Mouse (Mus musculus) kidney, embryonic 14.5 days (tissue): Measurements from ENCODE around the gene Farp1. TPM values are rescaled to one million over a fixed set of nuclear protein-coding genes. Genes with fewer than 3 reads are reported as not detected.
A peak's percentile ranks its signal among the peaks of the same experiment; 100 is the strongest.
"Not testable (repeated sequence)": the region's sequence is repeated elsewhere in the genome, so short reads cannot be mapped to it uniquely, and the experiment has no call there.

Experiments used
- ATAC-seq: fragments of 200-750 bp; cut with Nextera tagmentation; 2 replicates; pipeline ENCODE4 v1.8.0; 2017; ENCODE audit warnings: moderate number of reproducible peaks, mild to moderate bottlenecking, moderate TSS enrichment, moderate library complexity; ENCODE audit not compliant: low FRiP score, low TSS enrichment
- H3K27ac ChIP-seq: fragments of 300-500 bp; sonication (generic); 2 replicates; pipeline ENCODE4 v1.5.1; 2014; ENCODE audit warnings: low read depth, mild to moderate bottlenecking, low read length, moderate library complexity, mixed read lengths
- H3K27me3 ChIP-seq: fragments of 300-500 bp; sonication (generic); 2 replicates; pipeline ENCODE4 v1.6.1; 2014; ENCODE audit warnings: mild to moderate bottlenecking, low read length; ENCODE audit not compliant: control insufficient read depth, insufficient read depth
- H3K36me3 ChIP-seq: fragments of 300-500 bp; sonication (generic); 2 replicates; pipeline ENCODE4 v1.6.1; 2014; ENCODE audit warnings: low read length, mixed read lengths; ENCODE audit not compliant: control insufficient read depth, insufficient read depth
- H3K4me1 ChIP-seq: fragments of 300-500 bp; sonication (generic); 2 replicates; pipeline ENCODE4 v1.6.1; 2014; ENCODE audit warnings: low read length, mixed read lengths; ENCODE audit not compliant: control insufficient read depth, insufficient read depth
- H3K4me2 ChIP-seq: fragments of 300-500 bp; sonication (generic); replicated peaks from 2 replicates; pipeline ENCODE4 v1.6.1; 2014; ENCODE audit warnings: low read depth, mild to moderate bottlenecking, low read length
- H3K4me3 ChIP-seq: fragments of 300-500 bp; sonication (generic); 2 replicates; pipeline ENCODE4 v1.5.1; 2014; ENCODE audit warnings: mild to moderate bottlenecking, low read length
- H3K9ac ChIP-seq: fragments of 300-500 bp; sonication (generic); 2 replicates; pipeline ENCODE4 v1.6.1; 2014; ENCODE audit warnings: low read depth, mild to moderate bottlenecking, low read length, moderate library complexity
- H3K9me3 ChIP-seq: fragments of 300-500 bp; sonication (generic); 2 replicates; pipeline ENCODE4 v1.6.1; 2016; ENCODE audit warnings: low read length; ENCODE audit not compliant: control insufficient read depth
- WGBS: fragments of 180-500 bp; shearing (Covaris S2); extraction: QIAGEN DNeasy Blood & Tissue Kit; methylation state at CpG from one replicate; pipeline ENCODE4 v1.1.7; 2014; 5-methylcytosine and 5-hydroxymethylcytosine counted together
- polyA plus RNA-seq: library from polyadenylated mRNA; unstranded; fragments of >200 nt; fragmentation: Nextera tagmentation; extraction: Ambion mirVana; gene quantifications from 2 replicates; pipeline ENCODE4 v1.2.1, GENCODE M21; 2014

The Farp1 gene
- polyA plus RNA-seq, 1 experiment from 2014 or later: 43.3 TPM

DNA sequence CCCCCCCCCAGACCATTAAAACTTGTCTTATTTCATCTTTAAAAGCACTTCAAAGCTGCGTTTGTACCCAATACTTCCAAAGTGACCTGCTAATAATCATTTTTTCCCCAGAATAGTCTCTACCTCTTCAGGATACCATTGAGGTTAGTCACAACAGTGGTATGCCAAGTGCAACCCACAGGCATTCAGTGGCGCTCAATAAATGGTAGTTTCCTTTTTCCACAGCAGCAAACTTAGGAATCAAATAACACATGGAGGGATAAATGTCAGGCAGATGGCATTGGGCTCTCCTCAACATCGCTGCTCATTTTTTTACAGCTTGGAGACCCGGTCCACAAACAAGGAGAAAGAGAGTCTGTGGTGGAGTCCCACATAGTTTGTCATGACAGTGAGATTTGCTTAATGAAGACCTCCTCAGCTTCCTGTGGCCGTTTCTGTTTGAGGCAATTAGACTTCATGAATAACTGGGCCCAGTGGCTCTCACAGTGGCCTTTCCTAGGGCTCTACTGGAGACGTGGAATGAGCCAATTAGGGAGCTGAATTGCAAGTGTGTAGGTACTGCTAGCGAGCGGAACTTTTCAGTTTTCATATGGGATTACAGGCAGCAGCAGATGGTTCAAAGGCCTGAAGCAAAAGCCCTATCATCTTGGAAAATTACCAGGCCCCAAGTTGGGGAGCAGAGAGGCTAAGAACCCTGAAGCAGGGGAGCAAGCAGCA lies 148.6 kb downstream of the Farp1 start:
- no peak for ATAC-seq
- H3K27me3 ChIP-seq: no peaks in the 10 kb centered on the region
- H3K9me3 ChIP-seq: no peaks in the 10 kb centered on the region
- H3K4me1 ChIP-seq: peaks cover 28% of the 10 kb centered on the region
- no peak overlapping the region for H3K4me3 ChIP-seq
- H3K27ac ChIP-seq: no peak overlapping the region
- H3K36me3 ChIP-seq: no peaks in the 10 kb centered on the region
- WGBS: 78% methylated on average over 8 of the region's 8 CpGs
- no peak overlapping the region for H3K4me2 ChIP-seq
- H3K9ac ChIP-seq: no peak overlapping the region

DNA sequence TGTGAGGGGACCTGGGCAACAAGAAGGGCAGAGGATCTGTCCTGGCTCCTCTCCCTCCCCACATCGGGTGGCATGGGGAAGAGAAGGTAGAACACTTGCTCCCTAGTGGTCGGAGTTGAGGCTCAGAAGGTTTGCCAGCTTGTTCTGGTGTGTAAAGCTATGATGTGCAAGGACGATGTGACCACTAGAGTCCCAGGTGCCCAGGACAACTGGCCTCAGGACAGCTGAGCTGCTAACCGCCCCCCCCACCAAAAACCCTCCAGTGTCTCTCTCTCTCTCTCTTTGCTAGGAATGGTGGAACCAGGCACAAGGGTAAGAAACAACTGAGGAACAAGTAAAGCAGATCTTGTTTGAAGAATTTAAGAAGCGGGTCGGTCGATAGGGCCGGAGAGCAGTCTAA lies 149.4 kb downstream of the Farp1 start:
- H3K4me1 ChIP-seq: peaks cover 28% of the 10 kb centered on the region
- no peaks in the 10 kb centered on the region for H3K36me3 ChIP-seq
- no peak overlapping the region for H3K9ac ChIP-seq
- no peak overlapping the region for H3K4me2 ChIP-seq
- H3K4me3 ChIP-seq: no peak overlapping the region
- no peak for ATAC-seq
- no peaks in the 10 kb centered on the region for H3K9me3 ChIP-seq
- H3K27ac ChIP-seq: no peak overlapping the region
- no peaks in the 10 kb centered on the region for H3K27me3 ChIP-seq
- WGBS: 98% methylated on average over 8 of the region's 8 CpGs

DNA sequence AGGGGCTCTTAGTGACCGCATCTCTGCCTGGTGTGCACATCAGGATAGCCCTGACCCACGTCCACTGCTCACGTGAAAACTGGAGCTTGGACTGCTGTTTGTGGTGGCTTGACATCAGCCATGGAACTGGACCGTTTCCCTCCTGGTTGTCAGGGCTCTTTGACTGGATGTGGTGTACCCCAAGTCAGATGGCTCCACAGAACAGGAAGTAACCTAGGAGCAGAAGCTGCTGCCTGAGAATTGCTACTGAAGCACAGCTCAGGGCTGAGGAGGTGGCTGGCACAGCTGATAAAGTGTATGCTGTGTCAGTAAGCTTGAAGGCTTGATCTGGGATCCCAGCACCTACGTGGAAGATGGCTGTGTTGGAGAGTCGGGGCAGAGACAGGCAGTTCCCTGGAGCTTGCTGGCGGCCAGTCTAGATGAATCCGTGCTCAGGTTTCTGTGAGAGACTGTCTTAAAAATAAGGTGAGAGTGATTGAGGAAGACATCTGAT lies 151.4 kb downstream of the Farp1 start:
- Histone ChIP-seq H3K27ac (no peak overlapping the region), H3K9ac (no peak overlapping the region), H3K4me1 (peaks cover 15% of the 10 kb centered on the region), H3K36me3 (no peaks in the 10 kb centered on the region), H3K4me2 (no peak overlapping the region), H3K4me3 (no peak overlapping the region), H3K9me3 (no peaks in the 10 kb centered on the region), H3K27me3 (no peaks in the 10 kb centered on the region)
- WGBS: 87% methylated on average over 8 of the region's 8 CpGs
- no peak for ATAC-seq

DNA sequence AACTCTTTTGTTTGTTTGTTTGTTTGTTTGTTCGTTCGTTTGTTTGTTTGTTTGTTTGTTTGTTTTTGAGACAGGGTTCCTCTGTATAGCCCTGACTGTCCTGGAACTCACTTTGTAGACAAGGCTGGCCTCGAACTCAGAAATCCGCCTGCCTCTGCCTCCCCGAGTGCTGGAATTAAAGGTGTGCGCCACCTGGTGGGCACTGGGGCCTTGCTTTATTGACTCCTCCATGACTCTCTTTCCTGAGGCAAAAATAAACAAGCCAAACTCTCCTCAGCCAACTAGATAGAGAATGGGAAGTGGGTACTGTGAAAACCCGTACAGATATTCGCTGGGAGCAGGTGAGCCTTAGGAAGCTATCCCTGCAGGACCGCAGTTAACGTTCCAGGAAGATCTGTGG lies 154.8 kb downstream of the Farp1 start:
- H3K9me3 ChIP-seq, H3K9ac ChIP-seq, H3K36me3 ChIP-seq, H3K4me2 ChIP-seq, H3K27ac ChIP-seq, H3K4me3 ChIP-seq, H3K4me1 ChIP-seq, H3K27me3 ChIP-seq, ATAC-seq: not testable (repeated sequence)
- 89% methylated on average over 10 of the region's 10 CpGs for WGBS

DNA sequence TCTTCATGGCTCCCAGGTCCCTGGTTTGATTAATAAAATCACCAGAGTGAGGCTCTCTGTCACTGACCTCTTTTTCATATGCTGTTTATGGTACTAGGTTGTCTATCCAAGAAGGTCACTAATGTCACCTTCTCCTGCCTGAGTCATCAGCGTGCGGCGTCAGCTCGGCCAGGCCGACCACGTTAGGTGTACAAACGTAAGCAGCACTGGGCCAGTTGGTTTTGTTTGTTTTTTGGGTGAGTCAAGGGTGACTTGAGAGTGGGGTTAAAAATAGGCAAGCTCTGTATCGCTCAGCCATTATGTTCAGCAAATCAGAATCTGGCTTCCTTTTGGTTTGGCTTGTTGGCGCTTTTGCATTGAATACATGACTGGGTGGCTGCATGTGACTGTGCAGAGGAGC lies 155.4 kb downstream of the Farp1 start:
- Histone ChIP-seq H3K9me3 (peaks cover under 1% of the 10 kb centered on the region; the same call in 1 of the 2 replicates), H3K4me1 (0 out of 2 replicates have a peak, but pooled peaks cover 2% of the 10 kb centered on the region), H3K9ac (no peak overlapping the region), H3K27me3 (no peaks in the 10 kb centered on the region), H3K4me3 (no peak overlapping the region), H3K4me2 (no peak overlapping the region), H3K36me3 (no peaks in the 10 kb centered on the region), H3K27ac (no peak overlapping the region)
- 78% methylated on average over 9 of the region's 9 CpGs for WGBS
- no peak for ATAC-seq

DNA sequence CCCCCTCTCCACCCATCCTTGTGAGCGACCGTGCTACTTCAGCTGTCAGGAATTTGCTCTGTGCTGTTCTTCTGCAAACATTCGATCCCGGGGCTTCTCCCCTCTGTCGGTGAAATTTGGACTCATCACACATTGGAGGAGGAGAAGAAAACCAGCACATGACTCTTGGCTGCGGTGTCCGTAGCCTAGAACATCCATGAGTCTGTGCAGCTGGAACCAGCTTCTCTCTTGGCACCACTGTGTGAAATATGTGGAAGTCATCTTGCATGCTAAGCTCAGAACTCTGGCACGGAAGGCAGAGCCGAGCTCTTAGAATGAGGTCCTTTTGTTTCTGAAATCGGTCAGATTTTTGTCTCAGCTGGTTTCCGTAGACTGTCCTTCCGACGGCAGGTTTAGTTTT lies 156.7 kb downstream of the Farp1 start:
- Histone ChIP-seq H3K4me2 (no peak overlapping the region), H3K4me3 (no peak overlapping the region), H3K9me3 (peaks cover 4% of the 10 kb centered on the region; the same call in 1 of the 2 replicates), H3K27ac (no peak overlapping the region; the same call in 1 of the 2 replicates), H3K9ac (no peak overlapping the region), H3K36me3 (no peaks in the 10 kb centered on the region), H3K27me3 (no peaks in the 10 kb centered on the region), H3K4me1 (0 out of 2 replicates have a peak, but pooled peaks cover 2% of the 10 kb centered on the region)
- ATAC-seq: peak; percentile 8; the same call in 1 of the 2 replicates
- WGBS: 71% methylated on average over 13 of the region's 13 CpGs

DNA sequence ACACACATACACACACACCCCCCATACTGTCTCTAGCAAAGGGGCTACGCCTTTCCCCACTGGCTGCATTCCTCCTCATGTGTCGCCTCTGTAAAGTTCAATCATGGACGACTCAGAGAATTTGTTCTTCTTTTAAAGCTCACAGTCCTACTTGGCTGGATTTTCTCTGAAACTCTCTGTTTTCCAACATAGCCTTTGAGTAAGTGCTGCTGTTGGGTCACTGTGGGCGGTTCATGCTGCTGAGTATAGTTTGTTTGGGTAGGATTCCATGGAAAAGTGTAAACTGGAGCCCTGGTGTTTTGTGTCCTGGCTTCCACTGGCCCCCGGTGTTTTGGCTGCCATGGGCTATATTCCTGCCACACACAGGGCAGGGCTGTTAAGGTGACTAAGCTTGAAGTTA lies 157.4 kb downstream of the Farp1 start:
- H3K36me3 ChIP-seq: no peaks in the 10 kb centered on the region
- 62% methylated on average over 5 of the region's 5 CpGs for WGBS
- no peak overlapping the region for H3K4me2 ChIP-seq
- no peak overlapping the region for H3K4me3 ChIP-seq
- 0 out of 2 replicates have a peak, but pooled peaks cover 2% of the 10 kb centered on the region for H3K4me1 ChIP-seq
- no peak overlapping the region for H3K9ac ChIP-seq
- peaks cover 4% of the 10 kb centered on the region; the same call in 1 of the 2 replicates for H3K9me3 ChIP-seq
- H3K27me3 ChIP-seq: no peaks in the 10 kb centered on the region
- no peak overlapping the region for H3K27ac ChIP-seq
- ATAC-seq: 0 out of 2 replicates have a peak, but pooled peaks have one; percentile 17

DNA sequence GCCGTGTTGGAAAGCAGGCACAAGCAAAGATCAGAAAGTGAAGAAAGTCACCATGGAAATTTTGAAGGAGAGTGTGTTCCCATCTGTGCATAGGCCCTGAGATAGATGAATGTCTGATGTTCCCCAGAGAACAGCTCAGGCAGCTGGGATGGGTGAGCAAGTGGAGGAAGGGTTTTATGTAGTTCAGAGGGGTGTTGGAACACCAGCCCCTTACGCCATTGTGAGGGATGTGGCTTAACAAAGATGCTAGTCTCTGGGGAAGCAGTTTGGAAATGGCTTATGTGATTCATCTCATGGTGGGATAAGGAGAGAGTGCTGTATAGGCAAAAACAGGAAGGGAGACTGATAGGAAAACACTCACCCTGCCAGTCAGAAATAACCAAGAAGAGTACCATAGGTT lies 159.0 kb downstream of the Farp1 start:
- WGBS: 90% methylated on average over 2 of the region's 2 CpGs
- Histone ChIP-seq H3K27me3 (no peaks in the 10 kb centered on the region), H3K4me2 (no peak overlapping the region), H3K36me3 (no peaks in the 10 kb centered on the region), H3K9me3 (peaks cover 4% of the 10 kb centered on the region; the same call in 1 of the 2 replicates), H3K9ac (no peak overlapping the region), H3K4me1 (peaks cover 16% of the 10 kb centered on the region), H3K27ac (no peak overlapping the region), H3K4me3 (no peak overlapping the region)
- no peak for ATAC-seq

DNA sequence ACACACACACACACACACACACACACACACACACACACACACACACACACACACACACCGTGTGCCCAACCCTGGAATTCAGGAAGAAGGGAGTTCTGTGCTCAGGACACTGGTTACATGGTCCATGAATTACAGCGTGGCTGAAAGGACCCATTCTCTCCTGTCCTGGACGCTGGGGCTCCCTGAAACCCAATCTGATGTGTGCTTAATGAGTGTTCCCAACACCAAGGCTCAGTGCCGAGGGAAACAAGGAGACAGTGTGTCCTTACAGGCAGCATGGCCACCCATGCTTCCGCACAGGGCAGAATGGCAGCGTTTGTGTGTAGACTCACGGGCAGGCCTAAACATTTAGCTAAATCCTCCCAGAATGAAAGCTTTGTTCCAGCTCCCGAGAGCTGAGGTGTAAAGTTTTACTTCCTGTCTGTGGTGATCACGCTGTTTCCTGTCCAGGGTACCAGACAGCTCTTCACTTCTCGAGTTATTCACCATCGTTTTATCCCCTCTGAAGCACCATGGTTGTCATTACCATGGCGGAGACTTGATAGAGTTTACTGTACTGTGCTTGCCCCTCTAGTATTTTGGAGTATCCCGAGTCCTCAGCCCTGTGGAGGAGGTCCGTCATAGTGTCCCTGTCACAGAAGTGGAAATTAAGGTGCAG lies 164.0 kb downstream of the Farp1 start:
- H3K4me2 ChIP-seq: no peak overlapping the region
- peak; percentile 88 for ATAC-seq

More for the DNA sequence above, 164.0 kb downstream of the Farp1 start:
- Histone ChIP-seq H3K4me3 (no peak overlapping the region), H3K4me1 (peaks cover 31% of the 10 kb centered on the region), H3K9ac (no peak overlapping the region), H3K27me3 (no peaks in the 10 kb centered on the region), H3K27ac (peak overlapping the region; percentile 82; the same call in 1 of the 2 replicates), H3K9me3 (peaks cover 4% of the 10 kb centered on the region; the same call in 1 of the 2 replicates), H3K36me3 (no peaks in the 10 kb centered on the region)
- WGBS: 30% methylated on average over 14 of the region's 14 CpGs
